Mouse (Mus musculus): ENCODE measurements around the gene Per1.

The Per1 gene

GRCm38 (mm10) chr11:69116843-69117242 is 21.8 kb downstream of the Per1 start:
- no peak for DNase-seq (ENCODE audit: low spot score)

GRCm38 (mm10) chr11:69117737-69118695 is 23.0 kb downstream of the Per1 start:
- DNase-seq (ENCODE audit: low spot score), result peak; percentile 54

- DNase-seq (ENCODE audit: low spot score), result peak; percentile 91
Measured at GRCm38 (mm10) chr11:69118765-69119164, 23.7 kb downstream of the Per1 start.

GRCm38 (mm10) chr11:69119446-69120155 is 24.6 kb downstream of the Per1 start:
- DNase-seq (ENCODE audit: low spot score), result no peak

- peak; percentile 43 for DNase-seq (ENCODE audit: low spot score)
Measured at GRCm38 (mm10) chr11:69120221-69121000, 25.4 kb downstream of the Per1 start, which contains the start of gene Hes7. Hes7 (plus strand) TSS chr11:69120404.

- peak; percentile 41 for DNase-seq (ENCODE audit: low spot score)
Measured at GRCm38 (mm10) chr11:69121001-69121740, 26.2 kb downstream of the Per1 start.

GRCm38 (mm10) chr11:69121741-69122335 is 26.8 kb downstream of the Per1 start:
- peak; percentile 38 for DNase-seq (ENCODE audit: low spot score)

- DNase-seq (ENCODE audit: low spot score), result peak; percentile 85
Measured at GRCm38 (mm10) chr11:69122336-69122951, 27.4 kb downstream of the Per1 start, which contains the start of gene 9130213A22Rik. 9130213A22Rik (minus strand) TSS chr11:69122589.

GRCm38 (mm10) chr11:69123056-69123692 is 28.2 kb downstream of the Per1 start:
- DNase-seq (ENCODE audit: low spot score), result peak; percentile 95

GRCm38 (mm10) chr11:69123693-69124497 is 28.9 kb downstream of the Per1 start:
- peak; percentile 95 for DNase-seq (ENCODE audit: low spot score)

GRCm38 (mm10) chr11:69124498-69124847 is 29.5 kb downstream of the Per1 start:
- DNase-seq (ENCODE audit: low spot score), result peak; percentile 91

GRCm38 (mm10) chr11:69125041-69125851 is 30.2 kb downstream of the Per1 start:
- peak; percentile 96 for DNase-seq (ENCODE audit: low spot score)

- no peak for DNase-seq (ENCODE audit: low spot score)
Measured at GRCm38 (mm10) chr11:69125852-69125918, 30.7 kb downstream of the Per1 start, which contains the start of gene Aloxe3. Aloxe3 (plus strand) TSS chr11:69125896.

GRCm38 (mm10) chr11:69125919-69126705 is 31.1 kb downstream of the Per1 start:
- DNase-seq (ENCODE audit: low spot score), result no peak

- no peak for DNase-seq (ENCODE audit: low spot score)
Measured at GRCm38 (mm10) chr11:69126706-69127095, 31.7 kb downstream of the Per1 start.

- DNase-seq (ENCODE audit: low spot score), result no peak
Measured at GRCm38 (mm10) chr11:69128426-69129122, 33.6 kb downstream of the Per1 start.

GRCm38 (mm10) chr11:69133566-69133922 is 38.5 kb downstream of the Per1 start:
- DNase-seq (ENCODE audit: low spot score), result no peak
